Mouse (Mus musculus) lung, embryonic 14.5 days (tissue): ENCODE data around the gene Apex1. TPM values are rescaled to one million over a fixed set of nuclear protein-coding genes. Genes with fewer than 3 reads are reported as not detected.
A peak's percentile ranks its signal among the peaks of the same experiment; 100 is the strongest.
"Not testable (repeated sequence)": the region's sequence is repeated elsewhere in the genome, so short reads cannot be mapped to it uniquely, and the experiment has no call there.

Experiments
- ATAC-seq: fragments of 200-750 bp; cut with Nextera tagmentation; 2 replicates; pipeline ENCODE4 v1.8.0; 2017; ENCODE audit warnings: mild to moderate bottlenecking, moderate TSS enrichment, moderate library complexity; ENCODE audit not compliant: insufficient read depth
- DNase-seq: peaks from one replicate; pipeline ENCODE4 v3.0.0-alpha.2; 2015
- H3K27ac ChIP-seq: fragments of 300-500 bp; sonication (generic); 2 replicates; pipeline ENCODE4 v1.5.1; 2014; ENCODE audit warnings: low read depth, mild to moderate bottlenecking, moderate library complexity
- H3K27me3 ChIP-seq: fragments of 300-500 bp; sonication (generic); 2 replicates; pipeline ENCODE4 v1.6.1; 2014; ENCODE audit warnings: low read length, control low read depth; ENCODE audit not compliant: insufficient read depth
- H3K36me3 ChIP-seq: fragments of 300-500 bp; sonication (generic); 2 replicates; pipeline ENCODE4 v1.6.1; 2014; ENCODE audit warnings: control low read depth; ENCODE audit not compliant: insufficient read depth
- H3K4me1 ChIP-seq: fragments of 300-500 bp; sonication (generic); 2 replicates; pipeline ENCODE4 v1.6.1; 2014; ENCODE audit warnings: antibody characterized with exemption, control low read depth; ENCODE audit not compliant: insufficient read depth
- H3K4me2 ChIP-seq: fragments of 300-500 bp; sonication (generic); 2 replicates; pipeline ENCODE4 v1.6.1; 2014; ENCODE audit warnings: mild to moderate bottlenecking
- H3K4me3 ChIP-seq: fragments of 300-500 bp; sonication (generic); 2 replicates; pipeline ENCODE4 v1.5.1; 2014; ENCODE audit warnings: low read depth, low read length
- H3K9ac ChIP-seq: fragments of 300-500 bp; sonication (generic); 2 replicates; pipeline ENCODE4 v1.6.1; 2014
- H3K9me3 ChIP-seq: fragments of 300-500 bp; sonication (generic); 2 replicates; pipeline ENCODE4 v1.6.1; 2016; ENCODE audit warnings: low read depth, low read length, control low read depth
- CTCF ChIP-seq: IDR thresholded peaks from 2 replicates; pipeline ENCODE4 v1.5.1; 2016; ENCODE audit warnings: antibody characterized with exemption, low read depth
- WGBS: fragments of 180-500 bp; shearing (Covaris S2); extraction: QIAGEN DNeasy Blood & Tissue Kit; methylation state at CpG from one replicate; pipeline ENCODE4 v1.1.7; 2014; 5-methylcytosine and 5-hydroxymethylcytosine counted together
- polyA plus RNA-seq: library from polyadenylated mRNA; unstranded; fragments of >200 nt; fragmentation: Nextera tagmentation; extraction: Ambion mirVana; gene quantifications from 2 replicates; pipeline ENCODE4 v1.2.1, GENCODE M21; 2014

Gene Apex1
- polyA plus RNA-seq, 1 experiment from 2014 or later: 272 TPM

GRCm38 (mm10) chr14:50938940-50939339 lies 14.2 kb downstream of the Apex1 start:
- no peak for TF ChIP-seq CTCF
- Histone ChIP-seq H3K27ac (no peak overlapping the region), H3K9ac (no peak overlapping the region), H3K27me3 (no peaks in the 10 kb centered on the region), H3K4me2 (no peak overlapping the region), H3K9me3 (no peaks in the 10 kb centered on the region), H3K4me1 (no peaks in the 10 kb centered on the region), H3K36me3 (no peaks in the 10 kb centered on the region), H3K4me3 (no peak overlapping the region)
- ATAC-seq (no peak), DNase-seq (no peak)
- 27% methylated on average over 2 of the region's 2 CpGs for WGBS

- H3K9me3 ChIP-seq: no peaks in the 10 kb centered on the region
- H3K27ac ChIP-seq: peak within 1 kb of the TSS; percentile 88
- no peaks in the 10 kb centered on the region for H3K4me1 ChIP-seq
- WGBS: 11% methylated on average over 31 of the region's 31 CpGs
- no peaks in the 10 kb centered on the region for H3K36me3 ChIP-seq
- H3K9ac ChIP-seq: peak within 1 kb of the TSS; percentile 59
- peak within 1 kb of the TSS; percentile 67 for H3K4me2 ChIP-seq
- peak; percentile 59 for TF ChIP-seq CTCF
- H3K27me3 ChIP-seq: no peaks in the 10 kb centered on the region
- peak within 1 kb of the TSS; percentile 48 for H3K4me3 ChIP-seq
- ATAC-seq (peak; percentile 99), DNase-seq (peak; percentile 96)
Observed at GRCm38 (mm10) chr14:50943932-50944667, 19.3 kb downstream of the Apex1 start, which contains the start of gene Gm49342. TSS of gene Gm49342 (plus strand) at chr14:50944517.

GRCm38 (mm10) chr14:50944668-50945033 lies 19.9 kb downstream of the Apex1 start:
- TF ChIP-seq CTCF: peak; percentile 31
- H3K4me1 ChIP-seq, H3K36me3 ChIP-seq, H3K27me3 ChIP-seq, H3K9me3 ChIP-seq: not testable (repeated sequence)
- under 1% methylated on average over 15 of the region's 15 CpGs for WGBS
- DNase-seq: peak; percentile 60
- Histone ChIP-seq H3K4me3 (peak overlapping the region; percentile 48), H3K4me2 (peak overlapping the region; percentile 67), H3K27ac (peak overlapping the region; percentile 88), H3K9ac (peak overlapping the region; percentile 59)
- ATAC-seq: peak; percentile 96

GRCm38 (mm10) chr14:50945081-50945480 lies 20.3 kb downstream of the Apex1 start:
- DNase-seq, H3K9me3 ChIP-seq, H3K27me3 ChIP-seq, H3K4me1 ChIP-seq, H3K36me3 ChIP-seq: not testable (repeated sequence)
- Histone ChIP-seq H3K4me2 (peak overlapping the region; percentile 67), H3K27ac (peak overlapping the region; percentile 88), H3K4me3 (peak overlapping the region; percentile 48), H3K9ac (peak overlapping the region; percentile 59)
- ATAC-seq: 0 out of 2 replicates have a peak, but pooled peaks have one; percentile 4
- WGBS: 8% methylated on average over 6 of the region's 6 CpGs

GRCm38 (mm10) chr14:50945526-50945925 lies 20.8 kb downstream of the Apex1 start:
- Histone ChIP-seq H3K9ac (peak overlapping the region; percentile 59), H3K4me2 (peak overlapping the region; percentile 67), H3K4me3 (peak overlapping the region; percentile 48)
- not testable (repeated sequence) for H3K27ac ChIP-seq, H3K9me3 ChIP-seq, H3K4me1 ChIP-seq, ATAC-seq, H3K27me3 ChIP-seq, DNase-seq, H3K36me3 ChIP-seq
- 16% methylated on average over 3 of the region's 3 CpGs for WGBS

- TF ChIP-seq CTCF: no peak
- Histone ChIP-seq H3K9ac (no peak overlapping the region), H3K27ac (no peak overlapping the region), H3K9me3 (no peaks in the 10 kb centered on the region), H3K36me3 (peaks cover 9% of the 10 kb centered on the region), H3K4me1 (no peaks in the 10 kb centered on the region), H3K4me3 (no peak overlapping the region), H3K27me3 (no peaks in the 10 kb centered on the region), H3K4me2 (no peak overlapping the region)
- ATAC-seq (no peak), DNase-seq (no peak)
- 75% methylated on average over 10 of the region's 10 CpGs for WGBS
Observed at GRCm38 (mm10) chr14:50955487-50955886, 30.7 kb downstream of the Apex1 start.

GRCm38 (mm10) chr14:50955942-50956508 lies 31.3 kb downstream of the Apex1 start, which contains the start of gene Pnp2:
TSS of gene Pnp2 (plus strand) at chr14:50955992.
- H3K27ac ChIP-seq: not testable (repeated sequence)
- peak; percentile 26 for DNase-seq

GRCm38 (mm10) chr14:50956724-50957123 lies 32.0 kb downstream of the Apex1 start:
- not testable (repeated sequence) for H3K4me1 ChIP-seq, H3K27me3 ChIP-seq, H3K27ac ChIP-seq, H3K4me3 ChIP-seq, DNase-seq, ATAC-seq, H3K9ac ChIP-seq, H3K9me3 ChIP-seq, H3K36me3 ChIP-seq
- H3K4me2 ChIP-seq: peak overlapping the region; percentile 50; the same call in 1 of the 2 replicates
- WGBS: 80% methylated on average over 6 of the region's 6 CpGs

More at GRCm38 (mm10) chr14:50955942-50956508, 31.3 kb downstream of the Apex1 start, which contains the start of gene Pnp2:
- H3K4me3 ChIP-seq, H3K9me3 ChIP-seq, H3K36me3 ChIP-seq, H3K4me1 ChIP-seq, H3K9ac ChIP-seq, H3K27me3 ChIP-seq: not testable (repeated sequence)
- ATAC-seq: peak; percentile 89
- TF ChIP-seq CTCF: peak; percentile 30
- 5% methylated on average over 18 of the region's 19 CpGs for WGBS
- H3K4me2 ChIP-seq: peak within 1 kb of the TSS; percentile 50

- not testable (repeated sequence) for H3K9ac ChIP-seq, ATAC-seq, H3K4me1 ChIP-seq, H3K4me3 ChIP-seq, H3K9me3 ChIP-seq, H3K27me3 ChIP-seq, H3K27ac ChIP-seq, H3K36me3 ChIP-seq, H3K4me2 ChIP-seq, DNase-seq
- WGBS: 67% methylated on average over 3 of the region's 3 CpGs
Observed at GRCm38 (mm10) chr14:50957146-50957545, 32.4 kb downstream of the Apex1 start.

- not testable (repeated sequence) for H3K4me3 ChIP-seq, H3K4me1 ChIP-seq, DNase-seq, H3K27ac ChIP-seq, H3K27me3 ChIP-seq, H3K36me3 ChIP-seq, H3K4me2 ChIP-seq, H3K9me3 ChIP-seq, H3K9ac ChIP-seq, ATAC-seq
- 82% methylated on average over 5 of the region's 5 CpGs for WGBS
Observed at GRCm38 (mm10) chr14:50958289-50958995, 33.7 kb downstream of the Apex1 start.
